Mouse (Mus musculus) hindbrain, postnatal 0 days (tissue): Measurements from ENCODE around the gene Egfl7. TPM values are rescaled to one million over a fixed set of nuclear protein-coding genes. Genes with fewer than 3 reads are reported as not detected.
A peak's percentile ranks its signal among the peaks of the same experiment; 100 is the strongest.

Experiments used
- ATAC-seq: fragments of 200-750 bp; cut with Nextera tagmentation; 2 replicates; pipeline ENCODE4 v1.8.0; 2017; ENCODE audit warnings: mild to moderate bottlenecking, moderate TSS enrichment, moderate library complexity
- DNase-seq: peaks from one replicate; pipeline ENCODE4 v3.0.0-alpha.2; 2015; ENCODE audit warnings: low spot score
- H3K27ac ChIP-seq: fragments of 300-500 bp; sonication (generic); 2 replicates; pipeline ENCODE4 v1.5.1; 2014; ENCODE audit warnings: mild to moderate bottlenecking
- H3K27me3 ChIP-seq: fragments of 300-500 bp; sonication (generic); 2 replicates; pipeline ENCODE4 v1.6.1; 2014; ENCODE audit warnings: low read length, mixed read lengths; ENCODE audit not compliant: insufficient read depth
- H3K36me3 ChIP-seq: fragments of 300-500 bp; sonication (generic); 2 replicates; pipeline ENCODE4 v1.6.1; 2014; ENCODE audit warnings: low read length, mixed read lengths; ENCODE audit not compliant: insufficient read depth
- H3K4me1 ChIP-seq: fragments of 300-500 bp; sonication (generic); 2 replicates; pipeline ENCODE4 v1.6.1; 2014; ENCODE audit warnings: antibody characterized with exemption, low read length, mixed read lengths; ENCODE audit not compliant: insufficient read depth
- H3K4me2 ChIP-seq: fragments of 300-500 bp; sonication (generic); 2 replicates; pipeline ENCODE4 v1.6.1; 2014; ENCODE audit warnings: low read depth, mild to moderate bottlenecking, low read length, moderate library complexity, mixed read lengths
- H3K4me3 ChIP-seq: fragments of 300-500 bp; sonication (generic); 2 replicates; pipeline ENCODE4 v1.5.1; 2014; ENCODE audit warnings: low read length
- H3K9ac ChIP-seq: fragments of 300-500 bp; sonication (generic); replicated peaks from 2 replicates; pipeline ENCODE4 v1.6.1; 2014; ENCODE audit warnings: mild to moderate bottlenecking, low read length, moderate library complexity, mixed read lengths
- H3K9me3 ChIP-seq: fragments of 300-500 bp; sonication (generic); 2 replicates; pipeline ENCODE4 v1.6.1; 2016; ENCODE audit warnings: low read length, mixed read lengths
- CTCF ChIP-seq: IDR thresholded peaks from 2 replicates; pipeline ENCODE4 v1.5.1; 2016; ENCODE audit warnings: antibody characterized with exemption, control low read depth, low read depth
- WGBS: fragments of 180-500 bp; shearing (Covaris S2); extraction: QIAGEN DNeasy Blood & Tissue Kit; methylation state at CpG from one replicate; pipeline ENCODE4 v1.1.7; 2014; 5-methylcytosine and 5-hydroxymethylcytosine counted together
- polyA plus RNA-seq: library from polyadenylated mRNA; unstranded; fragments of >200 nt; fragmentation: Nextera tagmentation; extraction: Ambion mirVana; gene quantifications from 2 replicates; pipeline ENCODE4 v1.2.1, GENCODE M21; 2015
- total RNA-seq: library from RNA; depleted of rRNA; stranded (reverse); fragments of >200 nt; gene quantifications from 2 replicates; pipeline ENCODE4 v1.2.3, GENCODE M21; 2014

The Egfl7 gene
- total and polyA plus RNA-seq, 2 experiments from 2014 or later: 76.5 to 79.5 TPM

GRCm38 (mm10) chr2:26635489-26636324, 55.9 kb downstream of the Egfl7 start:
- no peak for ATAC-seq
- no peak for DNase-seq
- Histone ChIP-seq H3K36me3 (peaks cover 35% of the 10 kb centered on the region), H3K27ac (no peak overlapping the region; the same call in 1 of the 2 replicates), H3K4me3 (no peak overlapping the region), H3K4me2 (no peak overlapping the region), H3K9ac (no peak overlapping the region), H3K9me3 (no peaks in the 10 kb centered on the region), H3K27me3 (no peaks in the 10 kb centered on the region), H3K4me1 (peaks cover 14% of the 10 kb centered on the region)
- TF ChIP-seq CTCF: no peak
- WGBS: 72% methylated on average over 21 of the region's 21 CpGs

DNA sequence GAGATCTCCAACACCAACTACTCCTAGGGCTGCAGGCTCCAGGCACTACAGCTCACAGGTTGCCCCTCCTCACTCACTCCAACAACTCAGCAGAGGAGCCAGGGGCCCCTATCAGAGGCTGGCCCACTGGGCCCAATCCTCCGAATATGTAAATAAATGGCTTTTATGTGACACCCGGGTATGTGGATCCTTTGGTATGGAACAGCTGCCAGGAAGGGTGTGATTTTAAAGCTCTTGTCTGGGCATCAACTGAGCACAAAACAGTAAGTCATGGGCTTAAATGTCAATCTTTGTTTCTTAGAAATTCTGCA, 56.5 kb downstream of the Egfl7 start:
- Histone ChIP-seq H3K4me2 (no peak overlapping the region), H3K27me3 (no peaks in the 10 kb centered on the region), H3K27ac (no peak overlapping the region), H3K4me3 (no peak overlapping the region), H3K9me3 (no peaks in the 10 kb centered on the region), H3K4me1 (peaks cover 14% of the 10 kb centered on the region), H3K9ac (no peak overlapping the region), H3K36me3 (peaks cover 35% of the 10 kb centered on the region)
- ATAC-seq (no peak), DNase-seq (no peak)
- WGBS: 56% methylated on average over 2 of the region's 2 CpGs
- TF ChIP-seq CTCF: no peak

- Histone ChIP-seq H3K9ac (no peak overlapping the region), H3K27ac (no peak overlapping the region), H3K27me3 (no peaks in the 10 kb centered on the region), H3K4me1 (peaks cover 14% of the 10 kb centered on the region), H3K4me2 (no peak overlapping the region), H3K4me3 (no peak overlapping the region), H3K36me3 (peaks cover 35% of the 10 kb centered on the region), H3K9me3 (no peaks in the 10 kb centered on the region)
- no peak for TF ChIP-seq CTCF
- DNase-seq: no peak
- no peak for ATAC-seq
- 75% methylated on average over 4 of the region's 4 CpGs for WGBS
These were observed 57.6 kb downstream of the Egfl7 start for GRCm38 (mm10) chr2:26637316-26637932.

DNA sequence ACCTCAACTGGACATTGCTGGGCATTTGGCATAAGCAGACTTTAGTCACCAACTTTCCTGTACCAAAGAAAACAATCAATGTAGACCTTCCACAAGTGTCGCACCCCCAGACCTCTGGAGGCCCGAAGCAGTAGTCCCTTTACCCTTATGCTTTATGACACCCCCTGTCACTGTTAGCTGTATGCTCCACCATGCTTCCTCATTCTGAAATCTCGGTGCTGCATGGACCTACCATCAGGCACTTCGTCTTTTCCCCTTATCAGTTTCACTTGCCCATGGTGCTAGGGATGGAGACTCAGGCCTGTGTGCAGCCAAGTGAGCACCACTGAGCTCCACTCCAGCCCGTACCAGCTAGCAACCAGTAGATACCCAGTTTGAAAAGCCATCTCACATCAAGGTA, 58.2 kb downstream of the Egfl7 start:
- ATAC-seq (no peak), DNase-seq (no peak)
- H3K27ac ChIP-seq: peak overlapping the region; percentile 32; the same call in 1 of the 2 replicates
- H3K4me1 ChIP-seq: peaks cover 14% of the 10 kb centered on the region
- H3K36me3 ChIP-seq: peaks cover 35% of the 10 kb centered on the region
- H3K9ac ChIP-seq: peak overlapping the region; percentile 93
- no peak for TF ChIP-seq CTCF
- 83% methylated on average over 5 of the region's 5 CpGs for WGBS
- no peaks in the 10 kb centered on the region for H3K9me3 ChIP-seq
- no peaks in the 10 kb centered on the region for H3K27me3 ChIP-seq
- H3K4me3 ChIP-seq: no peak overlapping the region
- H3K4me2 ChIP-seq: peak overlapping the region; percentile 67

DNA sequence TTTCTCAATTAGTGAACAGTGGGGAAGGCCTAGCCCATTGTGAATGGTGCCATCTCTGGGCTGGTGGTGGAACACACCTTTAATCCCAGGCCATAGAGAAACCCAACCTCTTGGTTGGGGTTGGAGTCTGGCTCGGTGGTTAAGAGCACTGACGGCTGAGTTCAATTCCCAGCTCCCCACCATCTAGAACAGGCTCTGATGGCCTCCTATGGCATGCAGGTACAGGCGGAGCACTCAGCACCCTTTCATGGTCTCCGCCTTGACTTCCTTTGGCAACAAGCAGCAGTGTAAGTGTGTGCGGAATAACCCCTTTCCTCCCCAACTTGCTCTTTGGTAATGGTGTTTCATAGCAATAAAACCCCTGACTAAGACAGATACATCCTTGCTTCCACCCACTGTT, 58.8 kb downstream of the Egfl7 start:
- peak overlapping the region; percentile 93; the same call in 1 of the 2 replicates for H3K9ac ChIP-seq
- no peaks in the 10 kb centered on the region for H3K27me3 ChIP-seq
- DNase-seq: no peak
- peak overlapping the region; percentile 80 for H3K4me3 ChIP-seq
- H3K4me1 ChIP-seq: peaks cover 14% of the 10 kb centered on the region
- TF ChIP-seq CTCF: no peak
- no peaks in the 10 kb centered on the region for H3K9me3 ChIP-seq
- peak overlapping the region; percentile 67 for H3K4me2 ChIP-seq
- peaks cover 35% of the 10 kb centered on the region for H3K36me3 ChIP-seq
- ATAC-seq: no peak
- 77% methylated on average over 5 of the region's 5 CpGs for WGBS
- H3K27ac ChIP-seq: peak overlapping the region; percentile 32; the same call in 1 of the 2 replicates

DNA sequence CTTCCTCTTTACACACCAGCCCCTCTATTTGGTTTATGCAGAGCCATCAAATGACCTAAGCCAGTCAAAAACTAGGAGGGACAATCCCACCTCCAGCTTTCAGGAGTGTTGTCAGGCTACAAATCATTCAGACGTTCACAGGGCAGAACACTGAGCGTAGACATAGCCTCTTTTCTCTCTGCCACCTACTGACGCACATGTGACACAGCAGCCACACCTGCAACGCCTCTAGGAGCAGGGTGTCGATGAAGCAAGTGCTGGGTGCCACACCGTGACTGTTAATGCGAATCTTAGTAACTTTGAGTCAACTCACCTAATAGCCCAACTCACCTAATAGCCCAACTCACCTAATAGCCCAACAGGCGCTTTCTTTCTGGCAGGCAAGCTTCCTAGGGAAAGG, 59.3 kb downstream of the Egfl7 start:
- peak; percentile 68 for TF ChIP-seq CTCF
- Histone ChIP-seq H3K4me1 (peaks cover 13% of the 10 kb centered on the region), H3K27ac (peak overlapping the region; percentile 32; the same call in 1 of the 2 replicates), H3K4me2 (peak overlapping the region; percentile 67), H3K27me3 (no peaks in the 10 kb centered on the region), H3K36me3 (peaks cover 35% of the 10 kb centered on the region), H3K9me3 (no peaks in the 10 kb centered on the region), H3K4me3 (peak overlapping the region; percentile 80), H3K9ac (peak overlapping the region; percentile 93)
- peak; percentile 64 for DNase-seq
- WGBS: 6% methylated on average over 8 of the region's 8 CpGs
- peak; percentile 52 for ATAC-seq
